Mouse (Mus musculus) lung, adult 2 months (tissue): ENCODE data around the gene 2310061I04Rik.

Source experiments
- CTCF ChIP-seq: fragments of 200-500 bp; IDR thresholded peaks from 2 replicates; pipeline ENCODE4 v1.5.1; 2011; ENCODE audit warnings: mild to moderate bottlenecking, low read length, control low read depth; ENCODE audit not compliant: insufficient read depth
- POLR2A ChIP-seq: fragments of 200-500 bp; IDR thresholded peaks from 2 replicates; pipeline ENCODE4 v1.6.1; 2011; ENCODE audit warnings: low read depth, mild to moderate bottlenecking, control low read depth, low read length, borderline replicate concordance; ENCODE audit errors: extremely low read depth

GRCm38 (mm10) chr17:35909186-35909918 lies 12.1 kb upstream of the 2310061I04Rik start:
- TF ChIP-seq POLR2A (no peak), CTCF (no peak)
